Mouse (Mus musculus) retina, postnatal 7 days (tissue): ENCODE data around the gene Rgmb.

Source experiments
- DNase-seq: peaks from one replicate; pipeline ENCODE4 v3.0.0-alpha.2; 2012; ENCODE audit warnings: low read depth, low spot score

Gene Rgmb

DNA sequence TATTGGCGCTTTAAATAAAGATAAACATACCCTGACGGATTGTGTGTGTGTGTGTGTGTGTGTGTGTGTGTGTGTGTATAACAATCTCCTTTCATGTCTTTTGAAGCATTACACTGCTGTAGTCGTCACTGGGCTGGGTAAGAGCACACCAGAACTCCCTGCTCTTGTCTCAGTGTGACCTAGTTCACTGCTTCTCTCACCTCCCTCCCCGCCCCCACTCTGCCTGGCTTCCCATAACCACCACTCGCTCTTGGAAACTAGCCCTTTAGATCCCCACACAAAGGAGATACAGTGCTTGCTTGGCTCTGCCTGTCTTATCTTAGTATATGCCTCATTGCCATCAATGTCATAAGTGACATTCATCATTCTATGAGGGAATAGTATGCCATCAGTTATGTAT, 54.5 kb downstream of the Rgmb start:
- no peak for DNase-seq

DNA sequence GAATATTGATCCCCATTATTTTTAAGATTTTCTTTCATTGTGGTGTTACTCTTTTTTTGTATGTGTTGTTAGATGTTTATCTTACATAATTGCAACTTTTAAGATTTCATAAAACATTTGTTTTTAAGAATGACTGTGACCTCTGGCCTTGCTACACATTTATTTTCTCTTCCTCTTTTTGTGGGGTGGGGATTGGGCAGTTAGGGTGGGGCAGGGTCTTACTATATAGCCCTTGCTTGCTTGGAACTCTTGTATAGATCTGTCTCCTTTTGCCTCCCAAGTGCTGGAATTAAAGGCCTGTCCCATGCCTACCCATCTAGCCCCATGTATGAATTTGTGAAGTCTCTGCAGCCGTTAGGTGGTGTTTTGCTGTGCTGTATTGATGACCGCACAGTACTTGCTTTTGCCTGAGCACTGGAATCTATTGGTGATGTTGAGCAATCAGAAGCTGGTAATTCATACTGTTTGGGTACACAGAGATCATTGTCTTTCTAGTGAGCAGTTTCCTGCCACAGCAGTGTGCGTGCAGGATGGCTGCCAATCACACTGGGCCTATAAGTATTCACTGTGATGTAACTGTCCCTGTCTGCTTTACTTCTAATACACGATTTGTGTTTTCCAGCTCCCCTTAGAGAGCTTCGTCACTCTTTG, 56.1 kb downstream of the Rgmb start:
- DNase-seq, result no peak

DNA sequence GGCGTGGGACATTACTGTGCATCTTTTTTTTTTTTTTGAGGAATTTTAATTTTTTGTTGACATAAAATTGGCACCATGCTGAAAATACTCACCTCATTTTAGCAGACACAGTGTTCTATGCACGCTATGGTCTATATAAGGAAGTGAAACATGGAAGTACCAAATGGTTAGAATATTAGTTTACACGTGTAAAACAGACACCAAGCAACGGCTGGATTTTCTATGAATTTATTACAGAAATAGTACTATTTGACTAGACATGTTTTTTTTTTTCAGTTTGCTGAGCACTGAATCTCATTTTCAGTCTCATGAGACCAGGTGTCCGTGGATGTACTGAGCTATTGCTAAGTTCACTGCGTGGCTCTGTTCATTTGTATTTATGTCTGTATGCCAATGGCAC, 56.9 kb downstream of the Rgmb start:
- no peak for DNase-seq

DNA sequence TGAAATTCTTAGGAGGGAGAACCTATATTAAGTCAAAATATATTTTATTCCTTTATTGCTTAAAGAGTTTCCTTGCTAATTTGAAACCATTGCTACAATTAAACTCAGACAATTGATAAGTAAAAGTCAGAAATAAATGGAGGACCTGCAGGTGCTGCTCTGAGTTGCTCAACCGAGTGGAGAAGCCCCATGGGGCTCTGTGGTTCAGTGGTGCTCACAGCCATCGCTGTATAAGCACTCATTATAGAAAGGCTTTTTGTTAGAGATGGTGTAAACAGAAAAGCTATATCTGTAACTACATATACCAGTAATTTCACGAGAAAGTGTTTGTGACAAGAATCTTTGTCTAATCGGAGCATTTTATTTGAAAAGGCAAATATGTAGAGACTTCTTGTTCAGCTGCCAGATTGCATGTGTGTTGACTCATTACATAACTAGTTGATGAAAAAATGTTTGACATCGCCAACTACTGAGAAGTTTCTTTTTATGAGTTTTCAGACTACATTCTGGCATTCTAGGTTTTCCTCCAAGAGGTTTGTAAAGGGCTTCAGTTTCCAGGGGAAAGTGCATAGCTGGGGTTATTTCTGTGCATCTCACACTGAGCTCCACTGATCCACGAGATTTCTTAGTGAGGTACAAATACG, 61.6 kb downstream of the Rgmb start:
- no peak for DNase-seq

DNA sequence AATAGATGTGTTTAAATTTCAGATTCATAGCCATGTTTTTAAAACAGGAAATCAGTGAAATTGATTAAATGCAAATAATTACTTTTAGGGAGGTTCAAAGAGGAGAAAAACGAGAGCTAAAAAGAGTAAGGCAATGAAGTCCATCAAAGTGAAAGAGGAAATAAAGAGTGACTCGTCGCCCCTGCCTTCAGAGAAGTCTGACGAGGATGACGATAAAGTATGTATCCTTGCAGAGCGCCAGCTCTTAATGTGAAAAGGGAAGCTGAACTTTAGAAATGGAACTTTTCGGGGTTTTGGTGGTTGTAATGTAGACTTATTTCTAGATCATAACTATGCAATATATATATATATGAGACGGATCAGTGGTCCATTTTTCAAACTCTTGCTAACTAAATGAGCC, 69.6 kb downstream of the Rgmb start:
- DNase-seq, result no peak
